Mouse (Mus musculus): ENCODE measurements around the gene Ago1. TPM values are rescaled to one million over a fixed set of nuclear protein-coding genes. Genes with fewer than 3 reads are reported as not detected.

Ago1 gene
- polyA plus RNA-seq, 1 experiment from 2014 or later: 8.4 TPM

GRCm38 (mm10) chr4:126496963-126497362, 28.6 kb upstream of the Ago1 start:
- Histone ChIP-seq H3K4me2 (ENCODE audit: low read length) (no peak overlapping the region), H3K4me3 (ENCODE audit: low read length) (no peak overlapping the region), H3K27me3 (replicated peaks; ENCODE audit: control insufficient read depth, insufficient read depth, low read length) (no peaks in the 10 kb centered on the region), H3K9me3 (ENCODE audit: control insufficient read depth, low read length) (no peaks in the 10 kb centered on the region), H3K9ac (ENCODE audit: low read depth, low read length) (no peak overlapping the region), H3K27ac (ENCODE audit: low read depth, low read length) (no peak overlapping the region), H3K4me1 (ENCODE audit: control insufficient read depth, insufficient read depth, low read depth, low read length) (no peaks in the 10 kb centered on the region), H3K36me3 (ENCODE audit: control insufficient read depth, insufficient read depth, low read length) (peaks cover 16% of the 10 kb centered on the region)
- no peak for ATAC-seq
- WGBS: 91% methylated on average over 2 of the region's 2 CpGs

GRCm38 (mm10) chr4:126495942-126496790, 27.8 kb upstream of the Ago1 start:
- ATAC-seq: no peak
- peaks cover 16% of the 10 kb centered on the region for H3K36me3 ChIP-seq (ENCODE audit: control insufficient read depth, insufficient read depth, low read length)
- H3K9me3 ChIP-seq (ENCODE audit: control insufficient read depth, low read length): no peaks in the 10 kb centered on the region
- no peak overlapping the region for H3K9ac ChIP-seq (ENCODE audit: low read depth, low read length)
- 89% methylated on average over 5 of the region's 5 CpGs for WGBS
- H3K27me3 ChIP-seq (replicated peaks; ENCODE audit: control insufficient read depth, insufficient read depth, low read length): no peaks in the 10 kb centered on the region
- H3K4me1 ChIP-seq (ENCODE audit: control insufficient read depth, insufficient read depth, low read depth, low read length): no peaks in the 10 kb centered on the region
- H3K4me2 ChIP-seq (ENCODE audit: low read length): no peak overlapping the region
- H3K27ac ChIP-seq (ENCODE audit: low read depth, low read length): no peak overlapping the region
- no peak overlapping the region for H3K4me3 ChIP-seq (ENCODE audit: low read length)

GRCm38 (mm10) chr4:126495453-126495852, 27.1 kb upstream of the Ago1 start:
- Histone ChIP-seq H3K4me3 (ENCODE audit: low read length) (no peak overlapping the region), H3K36me3 (ENCODE audit: control insufficient read depth, insufficient read depth, low read length) (peaks cover 16% of the 10 kb centered on the region), H3K4me1 (ENCODE audit: control insufficient read depth, insufficient read depth, low read depth, low read length) (no peaks in the 10 kb centered on the region), H3K27ac (ENCODE audit: low read depth, low read length) (no peak overlapping the region), H3K27me3 (replicated peaks; ENCODE audit: control insufficient read depth, insufficient read depth, low read length) (no peaks in the 10 kb centered on the region), H3K9me3 (ENCODE audit: control insufficient read depth, low read length) (no peaks in the 10 kb centered on the region), H3K4me2 (ENCODE audit: low read length) (no peak overlapping the region), H3K9ac (ENCODE audit: low read depth, low read length) (no peak overlapping the region)
- 59% methylated on average over 5 of the region's 5 CpGs for WGBS
- no peak for ATAC-seq

- H3K9ac ChIP-seq (ENCODE audit: low read depth, low read length): no peak overlapping the region
- 91% methylated on average over 4 of the region's 4 CpGs for WGBS
- no peaks in the 10 kb centered on the region for H3K9me3 ChIP-seq (ENCODE audit: control insufficient read depth, low read length)
- H3K4me1 ChIP-seq (ENCODE audit: control insufficient read depth, insufficient read depth, low read depth, low read length): no peaks in the 10 kb centered on the region
- H3K27me3 ChIP-seq (replicated peaks; ENCODE audit: control insufficient read depth, insufficient read depth, low read length): no peaks in the 10 kb centered on the region
- H3K4me2 ChIP-seq (ENCODE audit: low read length): no peak overlapping the region
- H3K4me3 ChIP-seq (ENCODE audit: low read length): no peak overlapping the region
- H3K36me3 ChIP-seq (ENCODE audit: control insufficient read depth, insufficient read depth, low read length): peaks cover 11% of the 10 kb centered on the region
- H3K27ac ChIP-seq (ENCODE audit: low read depth, low read length): no peak overlapping the region
- no peak for ATAC-seq
Measured at GRCm38 (mm10) chr4:126493416-126493815, 25.0 kb upstream of the Ago1 start.

GRCm38 (mm10) chr4:126491977-126492376, 23.6 kb upstream of the Ago1 start:
- Histone ChIP-seq H3K4me1 (ENCODE audit: control insufficient read depth, insufficient read depth, low read depth, low read length) (no peaks in the 10 kb centered on the region), H3K4me3 (ENCODE audit: low read length) (no peak overlapping the region), H3K9me3 (ENCODE audit: control insufficient read depth, low read length) (no peaks in the 10 kb centered on the region), H3K27me3 (replicated peaks; ENCODE audit: control insufficient read depth, insufficient read depth, low read length) (no peaks in the 10 kb centered on the region), H3K36me3 (ENCODE audit: control insufficient read depth, insufficient read depth, low read length) (peaks cover 10% of the 10 kb centered on the region), H3K9ac (ENCODE audit: low read depth, low read length) (no peak overlapping the region), H3K27ac (ENCODE audit: low read depth, low read length) (no peak overlapping the region), H3K4me2 (ENCODE audit: low read length) (no peak overlapping the region)
- ATAC-seq: no peak
- WGBS: 51% methylated on average over 5 of the region's 5 CpGs

- no peak for ATAC-seq
- Histone ChIP-seq H3K4me1 (ENCODE audit: control insufficient read depth, insufficient read depth, low read depth, low read length) (no peaks in the 10 kb centered on the region), H3K4me3 (ENCODE audit: low read length) (no peak overlapping the region), H3K4me2 (ENCODE audit: low read length) (no peak overlapping the region), H3K9ac (ENCODE audit: low read depth, low read length) (no peak overlapping the region), H3K36me3 (ENCODE audit: control insufficient read depth, insufficient read depth, low read length) (peaks cover under 1% of the 10 kb centered on the region; the same call in 1 of the 2 replicates), H3K27ac (ENCODE audit: low read depth, low read length) (no peak overlapping the region), H3K27me3 (replicated peaks; ENCODE audit: control insufficient read depth, insufficient read depth, low read length) (no peaks in the 10 kb centered on the region), H3K9me3 (ENCODE audit: control insufficient read depth, low read length) (no peaks in the 10 kb centered on the region)
- 89% methylated on average over 12 of the region's 12 CpGs for WGBS
Measured at GRCm38 (mm10) chr4:126490726-126491125, 22.3 kb upstream of the Ago1 start.

GRCm38 (mm10) chr4:126489811-126490210, 21.4 kb upstream of the Ago1 start:
- Histone ChIP-seq H3K27me3 (replicated peaks; ENCODE audit: control insufficient read depth, insufficient read depth, low read length) (no peaks in the 10 kb centered on the region), H3K9ac (ENCODE audit: low read depth, low read length) (no peak overlapping the region), H3K36me3 (ENCODE audit: control insufficient read depth, insufficient read depth, low read length) (no peaks in the 10 kb centered on the region; the same call in 1 of the 2 replicates), H3K9me3 (ENCODE audit: control insufficient read depth, low read length) (no peaks in the 10 kb centered on the region), H3K4me2 (ENCODE audit: low read length) (no peak overlapping the region), H3K4me3 (ENCODE audit: low read length) (no peak overlapping the region), H3K4me1 (ENCODE audit: control insufficient read depth, insufficient read depth, low read depth, low read length) (no peaks in the 10 kb centered on the region), H3K27ac (ENCODE audit: low read depth, low read length) (no peak overlapping the region)
- 89% methylated on average over 5 of the region's 5 CpGs for WGBS
- no peak for ATAC-seq

GRCm38 (mm10) chr4:126486217-126486616, 17.8 kb upstream of the Ago1 start:
- no peaks in the 10 kb centered on the region for H3K9me3 ChIP-seq (ENCODE audit: control insufficient read depth, low read length)
- no peak overlapping the region for H3K27ac ChIP-seq (ENCODE audit: low read depth, low read length)
- no peak overlapping the region for H3K4me3 ChIP-seq (ENCODE audit: low read length)
- no peaks in the 10 kb centered on the region for H3K27me3 ChIP-seq (replicated peaks; ENCODE audit: control insufficient read depth, insufficient read depth, low read length)
- whole genome bisulfite sequencing: 88% methylated on average over 1 of the region's 1 CpGs
- H3K9ac ChIP-seq (ENCODE audit: low read depth, low read length): no peak overlapping the region
- ATAC-seq: no peak
- no peaks in the 10 kb centered on the region for H3K4me1 ChIP-seq (ENCODE audit: control insufficient read depth, insufficient read depth, low read depth, low read length)
- H3K36me3 ChIP-seq (ENCODE audit: control insufficient read depth, insufficient read depth, low read length): no peaks in the 10 kb centered on the region; the same call in 1 of the 2 replicates
- H3K4me2 ChIP-seq (ENCODE audit: low read length): no peak overlapping the region

- no peak for ATAC-seq
- no peak overlapping the region for H3K4me2 ChIP-seq (ENCODE audit: low read length)
- H3K27me3 ChIP-seq (replicated peaks; ENCODE audit: control insufficient read depth, insufficient read depth, low read length): no peaks in the 10 kb centered on the region
- H3K4me3 ChIP-seq (ENCODE audit: low read length): no peak overlapping the region
- H3K27ac ChIP-seq (ENCODE audit: low read depth, low read length): no peak overlapping the region
- no peaks in the 10 kb centered on the region for H3K9me3 ChIP-seq (ENCODE audit: control insufficient read depth, low read length)
- WGBS: 93% methylated on average over 2 of the region's 2 CpGs
- H3K4me1 ChIP-seq (ENCODE audit: control insufficient read depth, insufficient read depth, low read depth, low read length): no peaks in the 10 kb centered on the region
- H3K36me3 ChIP-seq (ENCODE audit: control insufficient read depth, insufficient read depth, low read length): no peaks in the 10 kb centered on the region; the same call in 1 of the 2 replicates
- no peak overlapping the region for H3K9ac ChIP-seq (ENCODE audit: low read depth, low read length)
Measured at GRCm38 (mm10) chr4:126485065-126485464, 16.7 kb upstream of the Ago1 start.
